Mouse (Mus musculus) small intestine, adult 2 months (tissue): Measurements from ENCODE around the gene Sdccag8. TPM values are rescaled to one million over a fixed set of nuclear protein-coding genes. Genes with fewer than 3 reads are reported as not detected.

ENCODE experiments used
- H3K27ac ChIP-seq: fragments of 200-500 bp; 2 replicates; pipeline ENCODE4 v1.5.1; 2012; ENCODE audit warnings: low read depth, low read length, control low read depth, inconsistent platforms; ENCODE audit not compliant: insufficient read depth
- H3K27me3 ChIP-seq: fragments of 200-500 bp; 2 replicates; pipeline ENCODE4 v1.6.1; 2012; ENCODE audit warnings: mild to moderate bottlenecking, moderate library complexity, low read length, inconsistent platforms; ENCODE audit not compliant: control insufficient read depth, insufficient read depth
- H3K36me3 ChIP-seq: fragments of 200-500 bp; 2 replicates; pipeline ENCODE4 v1.6.1; 2012; ENCODE audit warnings: mild to moderate bottlenecking, low read length, control low read depth, inconsistent platforms; ENCODE audit not compliant: control insufficient read depth, insufficient read depth
- H3K4me1 ChIP-seq: fragments of 200-500 bp; 2 replicates; pipeline ENCODE4 v1.6.1; 2012; ENCODE audit warnings: low read length, inconsistent platforms, mixed read lengths; ENCODE audit not compliant: control insufficient read depth, insufficient read depth, insufficient read length
- H3K4me3 ChIP-seq: fragments of 200-500 bp; 2 replicates; pipeline ENCODE4 v1.5.1; 2012; ENCODE audit warnings: low read depth, mild to moderate bottlenecking, control low read depth, inconsistent platforms, low read length, moderate library complexity
- CTCF ChIP-seq: fragments of 200-500 bp; IDR thresholded peaks from 2 replicates; pipeline ENCODE4 v1.5.1; 2012; ENCODE audit warnings: low read depth, mild to moderate bottlenecking, control low read depth, inconsistent platforms, low read length, moderate library complexity, mixed read lengths; ENCODE audit not compliant: insufficient replicate concordance, insufficient read length; ENCODE audit errors: extremely low read depth
- POLR2A ChIP-seq: fragments of 200-500 bp; IDR thresholded peaks from 2 replicates; pipeline ENCODE4 v1.6.1; 2012; ENCODE audit warnings: low read depth, mild to moderate bottlenecking, control low read depth, inconsistent platforms, low read length, moderate library complexity
- WGBS: fragments of 180-500 bp; shearing (Covaris S2); methylation state at CpG from one replicate; pipeline ENCODE4 v1.1.7; 2018; 5-methylcytosine and 5-hydroxymethylcytosine counted together
- polyA plus RNA-seq: library from polyadenylated mRNA; depleted of rRNA; stranded (reverse); fragments of >200 nt; gene quantifications from 2 replicates; pipeline ENCODE4 v1.2.3, GENCODE M21; 2012; rRNA removed

Gene Sdccag8
- polyA plus RNA-seq, 1 experiment: 5.1 TPM

- Histone ChIP-seq H3K36me3 (no peaks in the 10 kb centered on the region), H3K27me3 (no peaks in the 10 kb centered on the region), H3K27ac (no peak overlapping the region), H3K4me1 (no peaks in the 10 kb centered on the region), H3K4me3 (no peak overlapping the region)
- whole genome bisulfite sequencing: 83% methylated on average over 2 of the region's 2 CpGs
- TF ChIP-seq POLR2A: no peak
- no peak for TF ChIP-seq CTCF
Observed at GRCm38 (mm10) chr1:177048773-177049172, 234.3 kb downstream of the Sdccag8 start.

GRCm38 (mm10) chr1:177051366-177051963 lies 237.0 kb downstream of the Sdccag8 start:
- H3K4me3 ChIP-seq: no peak overlapping the region
- H3K27ac ChIP-seq: no peak overlapping the region
- no peaks in the 10 kb centered on the region for H3K27me3 ChIP-seq
- WGBS: 84% methylated on average over 11 of the region's 11 CpGs
- H3K36me3 ChIP-seq: no peaks in the 10 kb centered on the region
- H3K4me1 ChIP-seq: no peaks in the 10 kb centered on the region
- TF ChIP-seq POLR2A: no peak
- no peak for TF ChIP-seq CTCF

- TF ChIP-seq CTCF (no peak), POLR2A (no peak)
- WGBS: 80% methylated on average over 2 of the region's 2 CpGs
Observed at GRCm38 (mm10) chr1:177054891-177055290, 240.4 kb downstream of the Sdccag8 start.

GRCm38 (mm10) chr1:177061761-177062160 lies 247.3 kb downstream of the Sdccag8 start:
- 77% methylated on average over 2 of the region's 2 CpGs for WGBS
- no peak for TF ChIP-seq CTCF
- no peak for TF ChIP-seq POLR2A
- Histone ChIP-seq H3K4me3 (no peak overlapping the region), H3K36me3 (0 out of 2 replicates have a peak, but pooled peaks cover 1% of the 10 kb centered on the region), H3K27me3 (no peaks in the 10 kb centered on the region), H3K4me1 (no peaks in the 10 kb centered on the region), H3K27ac (no peak overlapping the region)

More at GRCm38 (mm10) chr1:177054891-177055290, 240.4 kb downstream of the Sdccag8 start:
- Histone ChIP-seq H3K27ac (no peak overlapping the region), H3K36me3 (0 out of 2 replicates have a peak, but pooled peaks cover 1% of the 10 kb centered on the region), H3K4me1 (no peaks in the 10 kb centered on the region), H3K4me3 (no peak overlapping the region), H3K27me3 (no peaks in the 10 kb centered on the region)

- H3K27ac ChIP-seq: no peak overlapping the region
- no peaks in the 10 kb centered on the region for H3K27me3 ChIP-seq
- H3K36me3 ChIP-seq: no peaks in the 10 kb centered on the region
- H3K4me1 ChIP-seq: no peaks in the 10 kb centered on the region
- TF ChIP-seq POLR2A: no peak
- no peak for TF ChIP-seq CTCF
- no peak overlapping the region for H3K4me3 ChIP-seq
Observed at GRCm38 (mm10) chr1:177065732-177066131, 251.3 kb downstream of the Sdccag8 start.

GRCm38 (mm10) chr1:177067123-177067646 lies 252.7 kb downstream of the Sdccag8 start:
- WGBS: 70% methylated on average over 8 of the region's 8 CpGs
- H3K27ac ChIP-seq: no peak overlapping the region
- H3K27me3 ChIP-seq: no peaks in the 10 kb centered on the region
- H3K36me3 ChIP-seq: no peaks in the 10 kb centered on the region
- no peaks in the 10 kb centered on the region for H3K4me1 ChIP-seq
- TF ChIP-seq CTCF: no peak
- TF ChIP-seq POLR2A: no peak
- H3K4me3 ChIP-seq: no peak overlapping the region

GRCm38 (mm10) chr1:177069161-177069560 lies 254.7 kb downstream of the Sdccag8 start:
- Histone ChIP-seq H3K4me3 (no peak overlapping the region), H3K36me3 (no peaks in the 10 kb centered on the region), H3K27ac (no peak overlapping the region), H3K27me3 (no peaks in the 10 kb centered on the region), H3K4me1 (no peaks in the 10 kb centered on the region)
- WGBS: 87% methylated on average over 2 of the region's 2 CpGs
- TF ChIP-seq CTCF: no peak
- TF ChIP-seq POLR2A: no peak

Other genes with a start within 250 kb of the Sdccag8 start
- gene Cep170, start 593 bp upstream of the Sdccag8 start, polyA plus RNA-seq: 0.62 and 0.66 TPM in 2 replicates